Mouse (Mus musculus): Measurements from ENCODE around the gene Zfp821. TPM values are rescaled to one million over a fixed set of nuclear protein-coding genes. Genes with fewer than 3 reads are reported as not detected.

Gene Zfp821
- 9.5 and 11.0 TPM in 2 replicates for polyA plus RNA-seq (2011; ENCODE audit: insufficient read depth, insufficient read length, low read depth, missing spikeins)

- H3K9me3 ChIP-seq (replicated peaks; ENCODE audit: control insufficient read depth, insufficient read depth, low read length, poor library complexity, severe bottlenecking), result no peaks in the 10 kb centered on the region
- H3K4me3 ChIP-seq (ENCODE audit: low read depth, low read length), result peak within 1 kb of the TSS; percentile 84
- peaks cover under 1% of the 10 kb centered on the region; the same call in 1 of the 2 replicates for H3K36me3 ChIP-seq (ENCODE audit: control insufficient read depth, insufficient read depth, low read length, poor library complexity, severe bottlenecking)
- peaks cover 2% of the 10 kb centered on the region; the same call in 1 of the 2 replicates for H3K27me3 ChIP-seq (ENCODE audit: control insufficient read depth, insufficient read depth, low read length, poor library complexity, severe bottlenecking)
- peak within 1 kb of the TSS; percentile 100 for H3K9ac ChIP-seq (ENCODE audit: low read depth, poor library complexity, severe bottlenecking)
- TF ChIP-seq CTCF (IDR thresholded peaks at IDR 0.05; ENCODE audit: low read depth, low read length) (no peak), POLR2A (IDR thresholded peaks at IDR 0.05; ENCODE audit: insufficient read depth, low read length) (peak; percentile 23), EP300 (IDR thresholded peaks at IDR 0.05; ENCODE audit: insufficient read depth, low read depth, low read length) (no peak)
- no peaks in the 10 kb centered on the region for H3K4me1 ChIP-seq (ENCODE audit: control insufficient read depth, insufficient read depth, low read length)
- no peak within 1 kb of the TSS for H3K27ac ChIP-seq (ENCODE audit: insufficient read depth, low read length)
Measured at GRCm38 (mm10) chr8:109705320-109706075, at the start of gene Zfp821. Gene Zfp821, plus strand, starts transcription at chr8:109705546.

- no peaks in the 10 kb centered on the region for H3K4me1 ChIP-seq (ENCODE audit: control insufficient read depth, insufficient read depth, low read length)
- no peaks in the 10 kb centered on the region for H3K27me3 ChIP-seq (ENCODE audit: control insufficient read depth, insufficient read depth, low read length, poor library complexity, severe bottlenecking)
- no peak overlapping the region for H3K9ac ChIP-seq (ENCODE audit: low read depth, poor library complexity, severe bottlenecking)
- H3K27ac ChIP-seq (ENCODE audit: insufficient read depth, low read length), result no peak overlapping the region
- TF ChIP-seq CTCF (IDR thresholded peaks at IDR 0.05; ENCODE audit: low read depth, low read length) (no peak), EP300 (IDR thresholded peaks at IDR 0.05; ENCODE audit: insufficient read depth, low read depth, low read length) (no peak), POLR2A (IDR thresholded peaks at IDR 0.05; ENCODE audit: insufficient read depth, low read length) (no peak)
- no peaks in the 10 kb centered on the region for H3K36me3 ChIP-seq (ENCODE audit: control insufficient read depth, insufficient read depth, low read length, poor library complexity, severe bottlenecking)
- H3K4me3 ChIP-seq (ENCODE audit: low read depth, low read length), result no peak overlapping the region
- H3K9me3 ChIP-seq (replicated peaks; ENCODE audit: control insufficient read depth, insufficient read depth, low read length, poor library complexity, severe bottlenecking), result no peaks in the 10 kb centered on the region
Measured at GRCm38 (mm10) chr8:109656860-109657259, 48.5 kb upstream of the Zfp821 start.

- Histone ChIP-seq H3K27me3 (ENCODE audit: control insufficient read depth, insufficient read depth, low read length, poor library complexity, severe bottlenecking) (no peaks in the 10 kb centered on the region), H3K9ac (ENCODE audit: low read depth, poor library complexity, severe bottlenecking) (no peak overlapping the region), H3K4me1 (ENCODE audit: control insufficient read depth, insufficient read depth, low read length) (no peaks in the 10 kb centered on the region), H3K36me3 (ENCODE audit: control insufficient read depth, insufficient read depth, low read length, poor library complexity, severe bottlenecking) (no peaks in the 10 kb centered on the region), H3K27ac (ENCODE audit: insufficient read depth, low read length) (no peak overlapping the region), H3K9me3 (replicated peaks; ENCODE audit: control insufficient read depth, insufficient read depth, low read length, poor library complexity, severe bottlenecking) (no peaks in the 10 kb centered on the region), H3K4me3 (ENCODE audit: low read depth, low read length) (no peak overlapping the region)
- TF ChIP-seq EP300 (IDR thresholded peaks at IDR 0.05; ENCODE audit: insufficient read depth, low read depth, low read length), result no peak
- no peak for TF ChIP-seq POLR2A (IDR thresholded peaks at IDR 0.05; ENCODE audit: insufficient read depth, low read length)
- no peak for TF ChIP-seq CTCF (IDR thresholded peaks at IDR 0.05; ENCODE audit: low read depth, low read length)
Measured at GRCm38 (mm10) chr8:109662328-109662727, 43.0 kb upstream of the Zfp821 start.

- H3K9ac ChIP-seq (ENCODE audit: low read depth, poor library complexity, severe bottlenecking), result no peak overlapping the region
- no peaks in the 10 kb centered on the region for H3K9me3 ChIP-seq (replicated peaks; ENCODE audit: control insufficient read depth, insufficient read depth, low read length, poor library complexity, severe bottlenecking)
- H3K36me3 ChIP-seq (ENCODE audit: control insufficient read depth, insufficient read depth, low read length, poor library complexity, severe bottlenecking), result peaks cover 9% of the 10 kb centered on the region; the same call in 1 of the 2 replicates
- no peak for TF ChIP-seq EP300 (IDR thresholded peaks at IDR 0.05; ENCODE audit: insufficient read depth, low read depth, low read length)
- no peaks in the 10 kb centered on the region for H3K4me1 ChIP-seq (ENCODE audit: control insufficient read depth, insufficient read depth, low read length)
- H3K4me3 ChIP-seq (ENCODE audit: low read depth, low read length), result no peak overlapping the region
- H3K27me3 ChIP-seq (ENCODE audit: control insufficient read depth, insufficient read depth, low read length, poor library complexity, severe bottlenecking), result no peaks in the 10 kb centered on the region
- no peak overlapping the region for H3K27ac ChIP-seq (ENCODE audit: insufficient read depth, low read length)
Measured at GRCm38 (mm10) chr8:109666616-109667015, 38.7 kb upstream of the Zfp821 start.

- no peaks in the 10 kb centered on the region for H3K27me3 ChIP-seq (ENCODE audit: control insufficient read depth, insufficient read depth, low read length, poor library complexity, severe bottlenecking)
- TF ChIP-seq CTCF (IDR thresholded peaks at IDR 0.05; ENCODE audit: low read depth, low read length) (no peak), POLR2A (IDR thresholded peaks at IDR 0.05; ENCODE audit: insufficient read depth, low read length) (no peak), EP300 (IDR thresholded peaks at IDR 0.05; ENCODE audit: insufficient read depth, low read depth, low read length) (no peak)
- H3K27ac ChIP-seq (ENCODE audit: insufficient read depth, low read length), result no peak overlapping the region
- H3K9me3 ChIP-seq (replicated peaks; ENCODE audit: control insufficient read depth, insufficient read depth, low read length, poor library complexity, severe bottlenecking), result no peaks in the 10 kb centered on the region
- no peak overlapping the region for H3K9ac ChIP-seq (ENCODE audit: low read depth, poor library complexity, severe bottlenecking)
- peaks cover 67% of the 10 kb centered on the region for H3K36me3 ChIP-seq (ENCODE audit: control insufficient read depth, insufficient read depth, low read length, poor library complexity, severe bottlenecking)
- H3K4me1 ChIP-seq (ENCODE audit: control insufficient read depth, insufficient read depth, low read length), result no peaks in the 10 kb centered on the region
- no peak overlapping the region for H3K4me3 ChIP-seq (ENCODE audit: low read depth, low read length)
Measured at GRCm38 (mm10) chr8:109672656-109673055, 32.7 kb upstream of the Zfp821 start.

GRCm38 (mm10) chr8:109673596-109673995 is 31.8 kb upstream of the Zfp821 start:
- Histone ChIP-seq H3K27me3 (ENCODE audit: control insufficient read depth, insufficient read depth, low read length, poor library complexity, severe bottlenecking) (no peaks in the 10 kb centered on the region), H3K4me3 (ENCODE audit: low read depth, low read length) (no peak overlapping the region), H3K27ac (ENCODE audit: insufficient read depth, low read length) (no peak overlapping the region), H3K36me3 (ENCODE audit: control insufficient read depth, insufficient read depth, low read length, poor library complexity, severe bottlenecking) (peaks cover 74% of the 10 kb centered on the region), H3K9me3 (replicated peaks; ENCODE audit: control insufficient read depth, insufficient read depth, low read length, poor library complexity, severe bottlenecking) (no peaks in the 10 kb centered on the region), H3K9ac (ENCODE audit: low read depth, poor library complexity, severe bottlenecking) (no peak overlapping the region), H3K4me1 (ENCODE audit: control insufficient read depth, insufficient read depth, low read length) (no peaks in the 10 kb centered on the region)
- no peak for TF ChIP-seq CTCF (IDR thresholded peaks at IDR 0.05; ENCODE audit: low read depth, low read length)

Measured in ES-Bruce4 (cell line).